Mouse (Mus musculus) heart, postnatal 10 days (tissue): ENCODE data around the gene Pold1. TPM values are rescaled to one million over a fixed set of nuclear protein-coding genes. Genes with fewer than 3 reads are reported as not detected.

Experiments
- DNase-seq, 2 experiments: peaks; one replicate each; pipeline ENCODE4 v3.0.0; 2021
- intact Hi-C: fragments of 180-260 bp; cut with DNase I; formaldehyde crosslinking; loops from one replicate; pipeline ENCODE4 v1.15.1; 2025
- total RNA-seq, 2 experiments: library from RNA; stranded (reverse); gene quantifications; 2 replicates each; pipeline ENCODE4 v1.2.3; 2021

The Pold1 gene
- total RNA-seq, 2 experiments from 2014 or later, result 18.7 to 24.5 TPM

GRCm38 (mm10) chr7:44583146-44583545, 34.5 kb upstream of the Pold1 start:
- intact Hi-C loops, result no loop called here
- no peak for DNase-seq

GRCm38 (mm10) chr7:44582709-44583108, 34.1 kb upstream of the Pold1 start:
- DNase-seq, result no peak
- intact Hi-C loops, result no loop called here

- no peak for DNase-seq
- intact Hi-C loops, result no loop called here
Measured at GRCm38 (mm10) chr7:44581637-44582036, 33.0 kb upstream of the Pold1 start.

GRCm38 (mm10) chr7:44576333-44576844, 27.7 kb upstream of the Pold1 start:
- intact Hi-C loops, result no loop called here
- DNase-seq, result no peak

- DNase-seq, result no peak
- intact Hi-C loops, result no loop called here
Measured at GRCm38 (mm10) chr7:44572956-44573484, 24.4 kb upstream of the Pold1 start.

- intact Hi-C loops, result no loop called here
- no peak for DNase-seq
Measured at GRCm38 (mm10) chr7:44572213-44572701, 23.6 kb upstream of the Pold1 start, which contains the start of gene Napsa. Napsa (plus strand) TSS chr7:44572380.

GRCm38 (mm10) chr7:44571811-44572210, 23.2 kb upstream of the Pold1 start:
- intact Hi-C loops, result no loop called here

GRCm38 (mm10) chr7:44570989-44571388, 22.3 kb upstream of the Pold1 start:
- intact Hi-C loops, result no loop called here
- no peak for DNase-seq

More at GRCm38 (mm10) chr7:44571811-44572210, 23.2 kb upstream of the Pold1 start:
- DNase-seq, result no peak

- DNase-seq, result no peak
- intact Hi-C loops, result no loop called here
Measured at GRCm38 (mm10) chr7:44568803-44569202, 20.2 kb upstream of the Pold1 start.

- DNase-seq, result no peak
- intact Hi-C loops, result no loop called here
Measured at GRCm38 (mm10) chr7:44565414-44565813, 16.8 kb upstream of the Pold1 start.

- no peak for DNase-seq
Measured at GRCm38 (mm10) chr7:44564486-44564885, 15.8 kb upstream of the Pold1 start.

GRCm38 (mm10) chr7:44563284-44563683, 14.6 kb upstream of the Pold1 start:
- no peak for DNase-seq
- intact Hi-C loops, result loop anchor here (5.0 kb wide), 1 partner anchor 301 kb away; the partner anchor contains the start of gene Gm15517

More at GRCm38 (mm10) chr7:44564486-44564885, 15.8 kb upstream of the Pold1 start:
- intact Hi-C loops, result loop anchor here (5.0 kb wide), 1 partner anchor 302 kb away; the partner anchor contains the start of gene Gm15517

GRCm38 (mm10) chr7:44560435-44561400, 12.1 kb upstream of the Pold1 start:
- intact Hi-C loops, result loop anchor here (1.0 to 5.0 kb wide), 3 partner anchors 39 to 298 kb away; partner anchors contain the start of gene Gm15517
- peak; percentile 81 to 90 for DNase-seq

GRCm38 (mm10) chr7:44557629-44558028, 9.0 kb upstream of the Pold1 start:
- intact Hi-C loops, result no loop called here
- DNase-seq, result no peak

- peak; percentile 98 to 99 for DNase-seq
- intact Hi-C loops, result no loop called here
Measured at GRCm38 (mm10) chr7:44553826-44554225, 5.2 kb upstream of the Pold1 start, which contains the start of gene Nr1h2. Nr1h2 (minus strand) TSS chr7:44553951.

- intact Hi-C loops, result no loop called here
- DNase-seq, result peak; percentile 70 to 84
Measured at GRCm38 (mm10) chr7:44553196-44553764, 4.6 kb upstream of the Pold1 start.

- DNase-seq, result no peak
- intact Hi-C loops, result no loop called here
Measured at GRCm38 (mm10) chr7:44552141-44552908, 3.7 kb upstream of the Pold1 start.

GRCm38 (mm10) chr7:44551731-44552130, 3.1 kb upstream of the Pold1 start:
- intact Hi-C loops, result no loop called here
- DNase-seq, result no peak

GRCm38 (mm10) chr7:44551301-44551700, 2.7 kb upstream of the Pold1 start:
- no peak for DNase-seq
- intact Hi-C loops, result no loop called here

GRCm38 (mm10) chr7:44550409-44550678, 1.7 kb upstream of the Pold1 start:
- intact Hi-C loops, result no loop called here

More at GRCm38 (mm10) chr7:44550409-44550678, 1.7 kb upstream of the Pold1 start:
- DNase-seq, result no peak
